Mouse (Mus musculus): ENCODE results near the gene Supt4a. TPM values are rescaled to one million over a fixed set of nuclear protein-coding genes. Genes with fewer than 3 reads are reported as not detected.

The Supt4a gene
- total RNA-seq (2021) = 10 to 100 TPM; 50.5 to 56.9 TPM

DNA sequence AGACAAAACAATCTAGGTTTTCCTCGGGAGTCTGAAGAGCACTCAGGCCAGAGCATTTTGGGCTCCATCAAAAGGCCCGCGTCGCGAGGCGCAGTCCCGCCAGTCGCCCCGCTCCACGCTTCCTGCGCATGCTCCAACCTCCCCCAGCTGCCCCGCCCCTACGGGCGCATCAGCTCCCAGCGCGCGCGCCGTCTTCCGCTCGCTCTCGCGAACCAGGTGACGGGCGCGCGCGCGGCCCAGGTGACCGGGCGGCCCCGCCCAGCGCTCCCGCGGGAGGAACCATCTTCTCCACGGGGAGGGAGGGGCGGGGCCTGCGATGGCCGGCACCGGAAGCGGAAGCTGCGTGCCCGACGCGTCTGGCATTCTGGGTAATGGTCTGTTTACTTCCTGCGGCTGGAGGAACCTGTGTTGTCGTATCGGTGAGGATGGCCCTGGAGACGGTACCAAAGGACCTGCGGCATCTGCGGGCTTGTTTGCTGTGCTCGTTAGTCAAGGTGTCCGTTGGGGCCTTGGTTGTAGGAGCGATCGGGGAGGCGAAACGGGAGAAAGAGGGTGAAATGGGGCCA, at the start of gene Supt4a:
Gene Supt4a, plus strand, starts transcription at position 378 of the 566 bp plus-strand sequence.
- DNase-seq = peak; percentile 94 to 97
- intact Hi-C loops (cut with DNase I) = no loop called here

DNA sequence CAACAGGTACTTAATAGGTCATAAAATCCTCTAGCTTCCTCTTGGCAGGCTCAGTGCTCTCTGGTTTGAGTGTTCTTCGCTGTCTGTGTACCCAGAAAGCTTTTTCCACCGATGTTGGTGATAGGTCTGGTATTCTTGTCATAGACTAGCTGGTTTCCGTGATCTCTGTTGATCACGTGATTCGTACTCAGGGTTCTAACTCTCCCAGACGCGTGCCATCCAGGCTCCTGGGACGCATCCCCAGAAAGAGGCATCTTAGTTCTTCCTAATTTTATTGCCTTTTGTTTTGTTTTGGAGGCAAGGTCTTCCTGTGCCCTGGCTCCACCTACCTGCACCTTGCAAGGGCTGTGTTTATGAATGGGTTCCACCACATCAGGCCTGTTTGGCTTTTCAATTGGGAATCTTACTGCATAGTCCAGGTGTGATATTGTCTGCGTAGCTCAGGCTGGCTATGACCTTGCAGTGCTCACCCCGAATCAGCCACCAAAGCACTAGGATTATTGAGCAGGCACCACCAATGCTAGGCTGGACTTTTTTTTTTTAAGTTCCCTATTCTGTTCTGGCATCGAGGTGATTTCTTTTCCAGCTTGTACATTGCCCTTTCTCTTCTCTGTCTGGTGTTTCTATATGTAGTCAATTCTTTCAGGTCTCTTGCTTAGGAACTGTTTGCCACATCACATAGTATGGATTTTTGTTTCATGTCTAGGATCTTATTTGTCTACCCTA, 48.7 kb upstream of the Supt4a start:
- DNase-seq = no peak
- intact Hi-C loops (cut with DNase I) = no loop called here

DNA sequence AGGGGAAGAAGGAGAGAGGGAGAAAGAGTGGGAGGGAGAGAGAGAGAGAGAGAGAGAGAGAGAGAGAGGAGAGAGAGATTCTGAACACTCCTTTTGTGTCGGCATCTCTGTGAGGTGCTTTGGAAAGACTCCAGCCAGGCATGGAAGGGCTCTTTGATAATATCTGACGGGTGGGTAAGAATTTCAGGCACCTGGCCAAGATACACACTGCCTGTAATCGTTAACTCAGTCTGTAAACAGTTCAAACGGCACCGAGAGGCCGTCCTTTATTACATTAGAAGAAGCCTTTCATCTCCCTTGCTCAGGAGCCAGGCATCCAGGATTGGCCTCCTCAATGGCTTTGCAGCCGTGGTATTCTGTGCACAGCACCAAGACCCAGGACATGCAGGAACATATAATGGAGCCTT, 47.9 kb upstream of the Supt4a start:
- DNase-seq = peak in 1 of 2 experiments; percentile 5
- intact Hi-C loops (cut with DNase I) = no loop called here

DNA sequence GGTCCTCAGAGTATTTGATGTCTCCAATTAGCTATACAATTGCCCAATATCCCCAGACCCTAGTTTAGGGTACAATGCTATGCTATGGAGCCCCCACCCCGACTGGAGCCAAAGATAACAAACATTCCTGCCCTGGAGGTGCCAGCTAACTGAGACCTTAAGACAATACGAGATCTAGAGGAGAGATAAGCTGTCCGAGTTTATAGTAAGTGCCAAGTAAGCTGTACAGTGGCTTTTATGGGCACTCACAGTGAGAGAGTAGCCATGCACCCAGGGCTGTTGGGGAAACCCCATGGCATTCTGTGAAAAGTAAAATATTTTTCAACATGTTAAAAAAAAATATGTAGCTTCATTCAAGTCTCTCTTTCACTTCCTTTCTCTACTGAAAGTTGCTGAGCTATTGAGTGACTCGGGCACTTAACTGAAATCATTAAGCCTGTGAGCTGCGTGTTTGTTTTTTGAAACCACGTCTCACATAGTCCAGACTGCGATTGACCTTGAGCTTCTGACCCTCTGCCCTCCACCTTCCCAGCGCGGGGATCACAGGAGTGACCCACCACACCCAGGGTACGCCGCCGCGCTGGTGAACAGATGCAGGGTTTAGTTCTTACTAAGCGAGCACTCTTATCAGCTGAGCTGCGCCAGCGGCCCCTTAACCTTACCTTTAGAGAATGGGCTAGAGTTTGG, 47.2 kb upstream of the Supt4a start:
- intact Hi-C loops (cut with DNase I) = no loop called here
- DNase-seq = no peak

DNA sequence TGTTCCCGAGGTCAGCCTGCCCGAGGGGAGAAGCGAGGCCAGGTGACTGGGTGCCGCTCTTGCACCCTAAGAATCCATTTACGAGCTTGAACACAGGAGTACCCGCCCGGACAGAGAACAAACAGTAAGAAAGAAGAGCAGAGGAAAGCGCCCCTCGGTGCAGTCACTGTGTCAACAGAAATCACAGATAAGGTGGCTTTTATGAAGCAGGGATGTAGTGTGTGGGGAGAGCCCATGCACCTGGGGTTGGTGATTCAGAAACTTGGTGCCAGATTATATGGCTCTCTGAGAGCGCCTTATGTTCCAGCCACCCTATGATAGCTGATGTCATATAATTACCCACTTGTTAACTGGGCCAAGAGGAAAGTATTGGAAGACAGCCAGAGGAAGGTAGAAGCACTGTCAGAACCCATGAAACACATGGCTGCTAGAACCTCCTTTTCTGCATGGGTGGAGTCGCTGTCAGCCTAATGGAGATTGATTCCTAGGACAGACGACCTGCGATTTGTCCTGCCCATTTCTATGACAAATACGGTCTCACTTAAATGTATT, 40.1 kb upstream of the Supt4a start:
- intact Hi-C loops (cut with DNase I) = no loop called here
- DNase-seq = no peak

DNA sequence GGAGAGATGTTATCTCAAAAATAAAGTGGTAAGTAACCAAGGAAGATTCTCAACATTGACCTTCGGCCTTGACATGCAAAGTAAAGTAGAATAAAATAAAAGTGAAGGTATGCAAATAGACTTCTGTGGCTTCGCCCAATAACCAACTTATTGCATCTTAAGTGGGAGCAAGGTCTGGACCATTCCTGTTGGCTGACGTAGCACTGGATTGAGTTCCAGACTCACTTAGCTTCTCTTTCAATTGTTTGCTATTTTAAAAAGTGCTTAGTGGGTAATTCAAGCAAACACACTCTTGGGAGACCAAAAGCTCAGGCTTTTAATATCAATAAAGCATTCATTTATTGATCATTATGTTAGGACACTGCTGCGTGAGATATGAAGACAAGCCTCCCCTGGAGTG, 39.2 kb upstream of the Supt4a start:
- intact Hi-C loops (cut with DNase I) = no loop called here
- DNase-seq = no peak

DNA sequence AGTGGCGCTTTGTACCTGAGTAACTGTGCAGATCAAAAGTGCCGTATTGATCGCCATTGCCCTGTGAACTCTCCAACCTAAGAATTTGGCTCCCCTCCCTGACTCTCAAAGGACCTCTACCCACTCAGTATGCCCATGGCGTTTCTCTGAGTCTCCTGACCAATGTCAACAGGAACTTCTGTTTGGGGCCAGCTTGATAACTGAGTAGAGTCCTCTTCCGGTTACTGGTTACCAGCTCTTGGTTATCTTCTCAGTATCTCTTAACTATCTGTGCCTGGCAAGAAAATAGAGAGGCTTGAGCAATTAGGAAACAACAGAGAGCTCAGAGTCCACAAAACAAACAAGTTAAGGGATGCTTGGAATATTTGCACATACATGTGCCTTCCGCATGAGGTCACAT, 36.2 kb upstream of the Supt4a start:
- intact Hi-C loops (cut with DNase I) = no loop called here
- no peak for DNase-seq

DNA sequence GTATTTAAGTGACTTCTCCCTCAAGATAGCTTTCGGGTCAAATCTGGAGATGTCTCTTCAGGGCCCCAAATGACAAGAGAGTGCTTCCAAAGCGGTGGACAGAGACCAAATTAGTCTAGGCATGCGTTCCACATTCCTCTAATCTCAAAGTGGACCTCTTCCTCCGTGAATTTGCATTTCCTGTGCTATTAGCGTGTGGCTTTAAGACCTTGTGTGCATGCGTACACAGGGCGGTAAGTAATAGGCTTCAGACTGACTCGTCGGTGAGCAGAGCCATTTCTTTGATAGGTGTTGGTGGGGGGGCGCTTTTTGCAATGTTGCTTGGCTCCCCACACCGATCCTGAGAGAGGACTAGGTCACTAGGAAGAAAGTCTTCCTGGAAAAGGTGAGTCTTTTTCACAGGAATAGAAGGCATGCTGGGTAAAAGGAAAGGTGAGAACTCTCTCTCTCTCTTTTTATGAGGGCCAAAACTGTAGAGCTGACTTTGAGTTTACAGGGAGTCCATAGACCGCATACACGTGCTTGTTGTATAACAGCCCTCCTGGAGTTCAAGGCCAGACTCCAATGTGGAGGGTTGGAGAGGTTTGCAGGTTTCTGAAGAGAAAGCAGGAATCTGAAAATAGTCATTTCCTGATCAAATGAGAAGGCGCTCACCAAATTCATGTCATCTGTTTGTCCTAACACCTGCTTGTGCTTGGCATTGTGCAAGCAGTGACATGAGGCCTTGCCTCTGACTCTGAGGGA, 35.3 kb upstream of the Supt4a start:
- no peak for DNase-seq
- intact Hi-C loops (cut with DNase I) = no loop called here

DNA sequence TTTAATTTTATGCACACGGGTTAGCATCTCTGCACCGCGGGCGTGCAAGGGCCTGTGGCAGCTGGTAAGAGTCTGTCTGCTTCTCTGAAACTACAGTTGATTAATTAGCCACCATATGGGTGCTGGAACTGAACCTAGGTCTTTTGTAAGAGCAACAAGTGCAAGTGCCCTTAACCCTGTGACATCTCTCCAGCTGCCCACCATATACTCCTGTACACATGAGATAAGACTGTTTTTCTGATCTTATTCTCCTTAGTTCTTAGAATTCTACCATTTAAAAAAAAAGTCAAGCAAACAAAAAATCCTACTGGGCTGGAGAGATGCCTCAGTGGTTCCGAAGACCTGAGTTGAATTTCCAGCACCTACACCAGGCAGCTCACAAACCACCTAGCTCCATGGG, 33.7 kb upstream of the Supt4a start:
- DNase-seq = no peak
- intact Hi-C loops (cut with DNase I) = no loop called here

DNA sequence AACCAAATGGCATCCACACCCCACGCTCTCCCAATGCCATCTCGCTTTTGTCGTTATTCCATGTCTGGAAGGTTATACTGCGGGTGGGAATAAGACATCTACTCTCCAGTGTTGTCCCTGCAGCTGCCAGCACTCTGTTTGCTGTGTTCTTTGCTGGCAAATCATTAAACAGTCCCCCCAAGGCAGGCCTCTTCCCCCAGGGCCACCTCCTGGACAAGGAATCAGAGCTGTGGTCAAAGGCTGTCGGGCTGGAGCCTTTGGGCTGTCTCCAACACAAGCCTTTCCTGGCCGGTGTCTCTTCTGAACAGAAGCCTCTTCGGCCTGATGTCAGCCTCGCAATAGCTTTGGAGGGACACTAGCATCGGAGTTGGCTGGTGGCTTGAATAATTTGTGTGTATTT, 33.1 kb upstream of the Supt4a start:
- DNase-seq = no peak
- intact Hi-C loops (cut with DNase I) = no loop called here

DNA sequence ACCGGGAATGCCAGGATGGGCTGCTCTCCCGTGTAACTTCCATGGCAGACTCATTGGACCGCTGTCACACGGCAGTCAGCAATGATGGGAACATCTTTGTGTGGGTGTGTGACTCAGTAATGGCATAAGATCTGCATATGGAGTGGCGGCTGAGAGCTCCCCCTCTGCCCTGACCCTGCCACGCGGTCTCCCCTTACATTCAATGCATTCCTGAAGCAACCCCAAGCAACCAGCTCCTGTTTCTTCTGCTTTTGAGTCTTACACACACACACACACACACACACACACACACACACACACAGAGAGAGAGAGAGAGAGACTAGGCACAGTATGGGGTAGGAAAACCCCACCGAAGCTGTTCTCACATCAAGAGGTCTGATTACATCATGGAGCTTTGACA, 29.8 kb upstream of the Supt4a start:
- DNase-seq = no peak
- intact Hi-C loops (cut with DNase I) = no loop called here

DNA sequence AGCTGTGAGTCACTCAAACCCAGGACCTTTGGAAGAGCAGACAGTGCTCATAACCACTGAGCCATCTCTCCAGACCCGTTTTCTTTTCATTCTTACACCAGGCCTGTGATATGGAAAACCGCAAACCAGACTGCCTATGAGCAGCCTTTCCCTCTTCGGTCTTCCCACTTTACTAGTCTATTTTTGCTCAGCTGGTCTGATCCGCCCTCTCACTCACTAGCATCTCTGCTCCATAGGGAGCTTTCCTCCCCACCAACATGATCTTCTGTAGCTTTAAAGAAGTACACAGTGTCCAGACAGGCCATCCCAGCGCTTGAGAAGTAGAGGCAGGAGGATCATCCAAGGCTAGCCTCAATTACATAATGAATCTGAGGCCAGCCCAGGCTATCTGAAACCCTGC, 28.4 kb upstream of the Supt4a start:
- intact Hi-C loops (cut with DNase I) = no loop called here
- no peak for DNase-seq

DNA sequence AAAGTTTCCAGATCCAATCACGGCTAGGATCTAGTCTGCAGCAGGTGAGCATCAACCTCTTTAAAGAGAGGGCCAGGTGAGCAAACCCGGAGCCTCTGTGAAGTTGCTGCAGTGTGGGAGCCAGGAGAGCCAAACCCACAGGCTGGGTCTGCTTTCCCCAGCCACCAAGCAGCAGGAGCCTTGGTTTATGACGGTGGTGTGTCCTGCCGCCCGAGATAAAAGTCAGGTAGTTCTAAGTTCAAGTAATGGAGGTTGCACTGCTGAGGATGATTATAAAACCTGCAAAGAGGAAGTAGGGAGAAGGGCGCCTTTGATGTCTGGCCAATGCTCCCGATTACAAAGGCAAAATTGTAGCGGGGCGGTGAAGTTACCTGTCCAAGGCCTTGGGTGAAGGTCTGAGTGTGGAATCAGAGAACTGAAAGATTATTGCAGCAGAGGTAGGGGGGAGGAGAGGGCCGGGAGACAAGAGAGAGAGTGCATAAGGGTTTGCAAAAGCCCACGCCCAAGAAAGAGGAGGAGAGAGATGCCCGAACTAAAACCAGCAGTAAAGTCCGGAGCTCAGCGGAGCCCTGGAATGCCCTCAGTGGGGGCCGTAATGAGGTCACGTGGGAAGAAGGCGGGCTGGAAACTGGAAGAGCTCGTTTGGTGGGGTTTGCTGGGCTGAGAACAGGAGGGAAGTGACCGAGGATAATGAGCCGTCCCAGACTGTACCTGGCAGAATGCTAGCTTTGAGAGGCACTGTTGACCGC, 27.7 kb upstream of the Supt4a start:
- peak in 1 of 2 experiments; percentile 37 for DNase-seq
- intact Hi-C loops (cut with DNase I) = no loop called here

DNA sequence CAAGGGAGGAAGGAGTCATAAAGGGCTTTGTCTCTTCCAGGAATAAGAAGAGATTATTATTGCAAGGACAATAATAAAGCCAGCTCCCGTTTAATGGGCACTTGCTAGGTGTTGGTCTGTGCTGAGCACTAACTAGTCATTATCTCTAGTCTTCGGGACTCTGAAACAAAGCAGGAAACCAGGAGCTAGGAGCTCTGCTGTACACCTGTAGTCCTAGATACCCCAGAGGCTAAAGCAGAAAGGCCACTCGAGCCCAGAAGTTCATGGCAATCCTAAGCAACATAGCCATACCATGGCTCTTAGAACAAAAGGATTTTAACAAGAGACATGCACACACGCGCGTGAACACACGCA, 27.1 kb upstream of the Supt4a start:
- DNase-seq = no peak
- intact Hi-C loops (cut with DNase I) = no loop called here

DNA sequence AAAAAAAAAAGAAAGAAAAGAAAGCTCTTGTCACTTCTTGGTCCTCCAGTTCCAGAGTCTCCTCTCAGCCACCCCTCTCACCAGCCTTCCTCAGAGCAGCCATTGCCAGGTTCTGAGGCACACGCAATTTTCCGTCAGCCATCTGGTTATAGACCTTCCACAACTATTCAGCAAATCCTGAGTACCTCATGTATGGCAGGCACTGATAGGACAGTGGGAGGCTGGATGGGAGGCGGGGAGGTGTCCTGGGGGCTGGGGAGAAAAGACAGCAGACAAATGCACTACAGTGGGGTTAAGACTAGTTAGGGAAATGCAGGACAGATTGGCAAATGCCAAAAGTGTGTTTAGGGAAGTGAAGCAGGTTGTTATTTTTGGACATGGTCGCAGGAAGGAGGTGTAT, 25.2 kb upstream of the Supt4a start:
- intact Hi-C loops (cut with DNase I) = no loop called here
- no peak for DNase-seq

DNA sequence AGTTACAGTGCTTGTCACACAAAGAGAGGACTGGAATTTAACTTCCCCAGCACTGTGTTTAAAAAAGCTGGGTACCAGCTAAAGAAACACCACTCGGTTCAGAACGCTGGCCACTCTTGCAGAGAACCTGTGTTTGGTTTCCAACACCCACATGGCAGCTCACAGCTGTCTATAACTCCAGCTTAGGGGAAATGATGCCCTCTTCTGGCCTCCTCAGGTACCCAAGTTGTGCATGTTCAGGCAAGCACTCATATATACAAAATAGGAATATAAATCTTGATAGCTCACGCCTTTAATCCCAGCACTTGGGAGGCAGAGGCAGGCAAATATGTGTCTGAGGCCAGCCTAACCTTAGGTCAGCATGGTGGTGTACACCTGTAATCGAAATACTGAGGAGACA, 21.4 kb upstream of the Supt4a start:
- intact Hi-C loops (cut with DNase I) = no loop called here
- no peak for DNase-seq

DNA sequence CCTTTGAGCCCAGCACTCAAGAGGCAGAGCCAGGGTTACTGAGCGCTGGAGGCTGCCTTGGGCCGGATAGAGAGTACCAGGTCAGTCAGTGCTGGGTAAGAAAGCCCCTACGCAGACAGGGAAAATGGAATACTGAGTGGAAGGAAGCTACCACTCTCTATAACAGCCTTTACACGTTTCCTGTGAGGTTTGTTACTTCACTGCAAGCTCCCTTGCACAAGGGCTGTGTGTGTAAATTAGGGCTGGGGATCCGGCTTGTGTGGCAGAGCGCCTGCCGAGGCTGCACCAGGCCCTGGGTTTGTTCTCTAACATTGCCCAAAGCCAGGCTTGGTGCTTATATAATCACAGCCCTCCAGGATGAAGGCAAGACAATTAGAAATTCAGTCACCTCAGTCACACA, 17.8 kb upstream of the Supt4a start:
- intact Hi-C loops (cut with DNase I) = no loop called here
- no peak for DNase-seq

DNA sequence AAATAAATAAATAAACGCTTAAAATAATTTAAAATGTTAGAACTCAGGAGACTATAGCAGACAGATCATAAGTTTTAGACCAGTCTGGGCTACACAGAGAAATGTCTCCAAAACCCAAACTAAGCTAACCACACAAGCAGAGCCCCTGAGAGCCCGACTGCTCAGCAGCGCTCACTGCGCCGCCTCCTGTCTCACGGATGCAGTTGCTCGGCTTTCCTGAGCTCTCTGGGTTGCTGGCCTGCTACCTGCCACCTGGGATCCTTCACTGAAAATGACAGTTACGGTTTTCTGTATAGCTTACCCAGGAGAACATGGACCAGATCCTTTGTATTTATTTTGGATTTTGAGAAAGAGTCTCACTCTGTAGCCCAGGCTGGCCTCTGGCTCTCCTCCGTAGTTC, 17.0 kb upstream of the Supt4a start:
- no peak for DNase-seq
- intact Hi-C loops (cut with DNase I) = no loop called here

DNA sequence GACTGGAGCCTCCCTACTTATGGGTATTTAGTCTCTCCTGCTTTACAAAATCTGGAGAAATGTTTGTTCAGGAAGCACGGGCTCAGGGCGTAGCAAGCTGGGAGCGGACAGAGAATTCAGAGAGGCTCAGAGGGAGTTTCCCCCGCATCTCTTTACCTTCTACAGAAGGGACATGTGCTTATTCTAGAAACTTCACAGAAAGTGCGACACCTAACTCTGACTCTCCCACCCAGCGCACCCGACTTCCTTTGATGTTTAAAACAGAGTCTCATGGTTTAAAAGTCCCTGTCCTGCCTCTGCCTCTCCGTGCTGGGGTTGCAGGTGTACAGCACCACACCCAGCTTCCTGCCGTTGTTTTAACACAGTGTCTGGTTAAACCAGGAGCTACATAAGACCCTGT, 16.5 kb upstream of the Supt4a start:
- DNase-seq = no peak
- intact Hi-C loops (cut with DNase I) = no loop called here

DNA sequence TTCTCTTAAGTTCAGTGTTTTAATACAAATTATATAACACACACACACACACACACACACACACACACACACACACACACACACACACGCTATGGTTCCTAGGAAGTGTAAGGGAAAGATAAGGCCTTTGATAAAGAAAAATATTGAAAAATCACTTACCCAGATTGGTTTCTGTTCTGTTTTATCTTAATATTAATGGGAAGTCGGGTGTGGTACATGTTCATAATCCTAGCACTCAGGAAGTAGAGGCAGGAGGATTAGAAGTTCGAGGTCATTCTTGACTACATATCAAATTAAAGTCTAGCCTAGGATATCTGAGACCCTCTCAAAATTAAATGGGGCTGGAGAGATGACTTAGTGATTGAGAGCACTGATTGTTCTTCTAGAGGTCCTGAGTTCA, 15.2 kb upstream of the Supt4a start:
- no peak for DNase-seq
- intact Hi-C loops (cut with DNase I) = no loop called here

DNA sequence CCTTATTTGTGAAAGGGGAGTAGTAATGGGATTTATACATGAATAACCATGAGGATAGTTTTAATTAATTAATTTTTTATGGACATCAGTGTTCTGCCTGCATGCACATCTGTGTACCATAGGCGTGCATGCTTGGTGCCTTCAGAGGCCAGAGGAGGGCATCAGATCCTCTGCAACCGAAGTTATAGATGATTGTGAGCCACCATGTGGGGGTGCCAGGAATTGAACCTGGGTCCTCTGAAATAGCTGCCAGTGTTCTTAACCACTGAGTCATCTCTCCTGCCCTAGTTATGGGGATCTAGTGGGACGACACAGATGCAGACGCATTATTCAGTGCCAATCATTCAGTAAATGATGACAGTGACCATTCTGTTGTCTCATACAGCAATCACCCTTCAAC, 14.5 kb upstream of the Supt4a start:
- intact Hi-C loops (cut with DNase I) = no loop called here
- no peak for DNase-seq
